Mouse (Mus musculus) liver, adult 2 months (tissue): ENCODE results near the gene Brk1.

Source experiments
- CTCF ChIP-seq: fragments of 200-500 bp; IDR thresholded peaks from 2 replicates; pipeline ENCODE4 v1.5.1; 2011; ENCODE audit warnings: low read depth, low read length, control low read depth
- POLR2A ChIP-seq: fragments of 200-500 bp; IDR thresholded peaks from 2 replicates; pipeline ENCODE4 v1.6.1; 2011; ENCODE audit warnings: low read length, control low read depth; ENCODE audit not compliant: insufficient read depth; ENCODE audit errors: extremely low read depth

DNA sequence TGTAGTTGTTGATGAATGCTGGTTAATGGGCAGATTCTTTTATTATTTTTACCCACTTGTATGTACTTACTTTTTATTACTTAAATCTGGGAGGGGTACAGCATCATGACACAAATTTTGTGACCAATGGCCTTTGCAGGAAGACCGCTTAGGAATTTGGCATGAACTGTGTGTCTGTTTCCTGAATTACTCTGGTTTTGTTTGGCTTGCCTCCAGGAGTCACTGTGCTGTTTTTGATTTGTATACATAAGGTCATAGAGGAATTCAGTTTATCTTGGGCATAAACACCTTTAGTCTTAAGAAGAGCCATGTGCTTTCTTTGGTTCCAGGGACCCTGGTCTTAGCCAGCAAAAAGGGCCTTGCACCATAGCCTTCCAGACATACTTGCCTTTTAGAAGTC lies 40.0 kb upstream of the Brk1 start:
- TF ChIP-seq CTCF (no peak), POLR2A (no peak)
